ENCODE assay signal across 21 mouse cellular contexts in the genomic region with DNA sequence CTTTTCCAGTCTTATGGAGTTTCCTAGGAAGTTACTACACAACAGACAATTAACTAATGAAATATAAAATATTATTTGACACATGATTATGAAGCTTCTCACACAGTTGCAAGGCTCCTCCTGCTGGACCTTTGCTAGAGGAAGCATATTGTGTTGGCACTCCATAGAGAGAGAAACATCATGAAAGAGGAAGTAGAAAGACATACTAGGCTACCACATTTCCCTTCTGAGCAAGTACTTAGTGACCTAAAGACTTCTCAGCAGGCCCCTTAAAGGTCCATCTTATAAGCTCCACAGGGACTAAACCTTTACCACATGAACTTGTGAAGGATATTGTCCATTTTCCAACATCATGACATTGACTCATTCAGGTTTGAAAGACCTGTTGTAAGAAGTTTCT.
"Had no signal": no experiment of that assay in that cellular context is flagged by ENCODE, and none has a peak within 500 bp of the region (broad histone marks: within the 10 kb centered on the region; RNA-seq: fewer than 3 reads in every experiment).

No protein-coding gene starts in this region.

- H3K27me3 ChIP-seq: lung, embryonic 15.5 days; midbrain, embryonic 12.5 days; neural tube, embryonic 13.5 days; neural tube, embryonic 15.5 days; stomach, embryonic 15.5 days had no signal

- H3K27ac ChIP-seq: lung, embryonic 15.5 days; macrophage; midbrain, embryonic 10.5 days; midbrain, embryonic 12.5 days; neural tube, embryonic 13.5 days; neural tube, embryonic 15.5 days; stomach, embryonic 15.5 days; stomach, postnatal 0 days had no signal

- DNase-seq: liver, postnatal 0 days; lung, adult 2 months; lung, postnatal 14 days; lung, postnatal 36 days; midbrain, embryonic 14.5 days; retina, postnatal 1 day; right cerebral cortex, adult 18-20 months; thymus, adult 2 months; thymus, postnatal 25 days; thymus, postnatal 4 days had no signal

- ATAC-seq: liver, postnatal 0 days; lung, postnatal 0 days; midbrain, embryonic 16.5 days had no signal

- H3K36me3 ChIP-seq: lung, embryonic 15.5 days; midbrain, embryonic 10.5 days; midbrain, embryonic 12.5 days; neural tube, embryonic 13.5 days; neural tube, embryonic 15.5 days; stomach, embryonic 15.5 days had no signal

- H3K9me3 ChIP-seq: lung, embryonic 15.5 days; midbrain, embryonic 10.5 days; midbrain, embryonic 12.5 days; neural tube, embryonic 13.5 days; neural tube, embryonic 15.5 days; stomach, embryonic 15.5 days had no signal

- H3K4me1 ChIP-seq: lung, embryonic 15.5 days; midbrain, embryonic 10.5 days; midbrain, embryonic 12.5 days; neural tube, embryonic 13.5 days; neural tube, embryonic 15.5 days; stomach, embryonic 15.5 days had no signal

- H3K4me3 ChIP-seq: lung, embryonic 15.5 days; midbrain, embryonic 10.5 days; midbrain, embryonic 12.5 days; myocyte; neural tube, embryonic 13.5 days; neural tube, embryonic 15.5 days; stomach, embryonic 15.5 days had no signal
